Mouse (Mus musculus) neural tube, embryonic 14.5 days (tissue): ENCODE results near the gene Strn3. TPM values are rescaled to one million over a fixed set of nuclear protein-coding genes. Genes with fewer than 3 reads are reported as not detected.

Experiments
- ATAC-seq: fragments of 200-750 bp; cut with Nextera tagmentation; 2 replicates; pipeline ENCODE4 v1.8.0; 2017; ENCODE audit warnings: low read depth, mild to moderate bottlenecking, moderate TSS enrichment, moderate library complexity
- H3K27ac ChIP-seq: fragments of 300-500 bp; sonication (generic); 2 replicates; pipeline ENCODE4 v1.5.1; 2014; ENCODE audit warnings: low read depth, mild to moderate bottlenecking, control low read depth, low read length, moderate library complexity, mixed read lengths
- H3K27me3 ChIP-seq: fragments of 300-500 bp; sonication (generic); 2 replicates; pipeline ENCODE4 v1.6.1; 2014; ENCODE audit warnings: low read length; ENCODE audit not compliant: control insufficient read depth, insufficient read depth
- H3K36me3 ChIP-seq: fragments of 300-500 bp; sonication (generic); 2 replicates; pipeline ENCODE4 v1.6.1; 2014; ENCODE audit warnings: low read length, mixed read lengths; ENCODE audit not compliant: control insufficient read depth, insufficient read depth
- H3K4me1 ChIP-seq: fragments of 300-500 bp; sonication (generic); 2 replicates; pipeline ENCODE4 v1.6.1; 2014; ENCODE audit warnings: low read length; ENCODE audit not compliant: control insufficient read depth, insufficient read depth
- H3K4me2 ChIP-seq: fragments of 300-500 bp; sonication (generic); 2 replicates; pipeline ENCODE4 v1.6.1; 2014; ENCODE audit warnings: mild to moderate bottlenecking, low read depth, low read length, control low read depth
- H3K4me3 ChIP-seq: fragments of 300-500 bp; sonication (generic); 2 replicates; pipeline ENCODE4 v1.5.1; 2014; ENCODE audit warnings: low read depth, low read length, control low read depth, mixed read lengths
- H3K9ac ChIP-seq: fragments of 300-500 bp; sonication (generic); replicated peaks from 2 replicates; pipeline ENCODE4 v1.6.1; 2014; ENCODE audit warnings: low read depth, mild to moderate bottlenecking, control low read depth, low read length, mixed read lengths
- H3K9me3 ChIP-seq: fragments of 300-500 bp; sonication (generic); 2 replicates; pipeline ENCODE4 v1.6.1; 2016; ENCODE audit warnings: low read length; ENCODE audit not compliant: control insufficient read depth
- WGBS: fragments of 180-500 bp; shearing (Covaris S2); extraction: QIAGEN DNeasy Blood & Tissue Kit; methylation state at CpG from one replicate; pipeline ENCODE4 v1.1.7; 2014; 5-methylcytosine and 5-hydroxymethylcytosine counted together
- polyA plus RNA-seq: library from polyadenylated mRNA; unstranded; fragments of >200 nt; fragmentation: Nextera tagmentation; extraction: Ambion mirVana; gene quantifications from 2 replicates; pipeline ENCODE4 v1.2.1, GENCODE M21; 2014

The Strn3 gene
- polyA plus RNA-seq: 48.6 and 58.3 TPM in 2 replicates

GRCm38 (mm10) chr12:51691845-51692632 is at the start of gene Strn3:
TSS of gene Strn3 (minus strand) at chr12:51691897.
- ATAC-seq: peak; percentile 96

GRCm38 (mm10) chr12:51736807-51737206 is 45.1 kb upstream of the Strn3 start:
- Histone ChIP-seq H3K36me3 (no peaks in the 10 kb centered on the region), H3K9ac (no peak overlapping the region), H3K4me3 (no peak overlapping the region), H3K27me3 (no peaks in the 10 kb centered on the region), H3K4me2 (no peak overlapping the region), H3K9me3 (no peaks in the 10 kb centered on the region), H3K4me1 (no peaks in the 10 kb centered on the region), H3K27ac (no peak overlapping the region)
- no peak for ATAC-seq
- 15% methylated on average over 1 of the region's 1 CpGs for WGBS

More at GRCm38 (mm10) chr12:51691845-51692632, at the start of gene Strn3:
- peak within 1 kb of the TSS; percentile 72 for H3K4me2 ChIP-seq
- H3K9me3 ChIP-seq: no peaks in the 10 kb centered on the region
- H3K36me3 ChIP-seq: no peaks in the 10 kb centered on the region
- H3K4me1 ChIP-seq: peaks cover 5% of the 10 kb centered on the region; the same call in 1 of the 2 replicates
- peak within 1 kb of the TSS; percentile 100 for H3K27ac ChIP-seq
- H3K27me3 ChIP-seq: no peaks in the 10 kb centered on the region
- H3K9ac ChIP-seq: peak within 1 kb of the TSS; percentile 99
- under 1% methylated on average over 54 of the region's 56 CpGs for WGBS
- peak within 1 kb of the TSS; percentile 98 for H3K4me3 ChIP-seq

- no peak overlapping the region for H3K4me3 ChIP-seq
- H3K36me3 ChIP-seq: no peaks in the 10 kb centered on the region
- no peaks in the 10 kb centered on the region for H3K27me3 ChIP-seq
- H3K4me1 ChIP-seq: no peaks in the 10 kb centered on the region
- no peak overlapping the region for H3K9ac ChIP-seq
- H3K27ac ChIP-seq: no peak overlapping the region
- H3K4me2 ChIP-seq: no peak overlapping the region
- no peak for ATAC-seq
- no peaks in the 10 kb centered on the region for H3K9me3 ChIP-seq
- WGBS: 70% methylated on average over 3 of the region's 3 CpGs
Measured at GRCm38 (mm10) chr12:51736381-51736780, 44.7 kb upstream of the Strn3 start.

GRCm38 (mm10) chr12:51735840-51736271 is 44.2 kb upstream of the Strn3 start:
- Histone ChIP-seq H3K4me3 (no peak overlapping the region), H3K27ac (no peak overlapping the region), H3K9ac (no peak overlapping the region), H3K36me3 (no peaks in the 10 kb centered on the region), H3K27me3 (no peaks in the 10 kb centered on the region), H3K4me1 (no peaks in the 10 kb centered on the region), H3K4me2 (no peak overlapping the region), H3K9me3 (no peaks in the 10 kb centered on the region)
- whole genome bisulfite sequencing: 64% methylated on average over 7 of the region's 7 CpGs
- no peak for ATAC-seq

GRCm38 (mm10) chr12:51734605-51735211 is 43.0 kb upstream of the Strn3 start:
- WGBS: 82% methylated on average over 14 of the region's 14 CpGs
- no peak overlapping the region for H3K9ac ChIP-seq
- no peaks in the 10 kb centered on the region for H3K27me3 ChIP-seq
- H3K4me3 ChIP-seq: no peak overlapping the region
- H3K4me1 ChIP-seq: no peaks in the 10 kb centered on the region
- no peak for ATAC-seq
- no peaks in the 10 kb centered on the region for H3K36me3 ChIP-seq
- H3K27ac ChIP-seq: no peak overlapping the region
- H3K4me2 ChIP-seq: no peak overlapping the region
- no peaks in the 10 kb centered on the region for H3K9me3 ChIP-seq

GRCm38 (mm10) chr12:51729827-51730226 is 38.1 kb upstream of the Strn3 start:
- Histone ChIP-seq H3K27ac (no peak overlapping the region), H3K4me3 (no peak overlapping the region), H3K4me1 (no peaks in the 10 kb centered on the region), H3K4me2 (no peak overlapping the region), H3K9me3 (no peaks in the 10 kb centered on the region), H3K9ac (no peak overlapping the region), H3K36me3 (no peaks in the 10 kb centered on the region), H3K27me3 (no peaks in the 10 kb centered on the region)
- no peak for ATAC-seq
- WGBS: 98% methylated on average over 9 of the region's 9 CpGs

GRCm38 (mm10) chr12:51729058-51729457 is 37.4 kb upstream of the Strn3 start:
- WGBS: 72% methylated on average over 11 of the region's 11 CpGs
- ATAC-seq: no peak
- Histone ChIP-seq H3K4me3 (no peak overlapping the region), H3K9me3 (no peaks in the 10 kb centered on the region), H3K36me3 (no peaks in the 10 kb centered on the region), H3K27me3 (no peaks in the 10 kb centered on the region), H3K4me1 (no peaks in the 10 kb centered on the region), H3K4me2 (no peak overlapping the region), H3K27ac (no peak overlapping the region), H3K9ac (no peak overlapping the region)

GRCm38 (mm10) chr12:51721836-51722235 is 30.1 kb upstream of the Strn3 start:
- 95% methylated on average over 8 of the region's 8 CpGs for WGBS
- no peaks in the 10 kb centered on the region for H3K9me3 ChIP-seq
- no peak for ATAC-seq
- H3K27ac ChIP-seq: no peak overlapping the region
- no peak overlapping the region for H3K9ac ChIP-seq
- no peak overlapping the region for H3K4me2 ChIP-seq
- H3K36me3 ChIP-seq: no peaks in the 10 kb centered on the region
- H3K4me3 ChIP-seq: no peak overlapping the region
- no peaks in the 10 kb centered on the region for H3K4me1 ChIP-seq
- no peaks in the 10 kb centered on the region for H3K27me3 ChIP-seq

- no peak overlapping the region for H3K4me3 ChIP-seq
- no peaks in the 10 kb centered on the region for H3K4me1 ChIP-seq
- H3K4me2 ChIP-seq: no peak overlapping the region
- WGBS: 93% methylated on average over 6 of the region's 6 CpGs
- no peaks in the 10 kb centered on the region for H3K9me3 ChIP-seq
- ATAC-seq: no peak
- no peak overlapping the region for H3K27ac ChIP-seq
- H3K36me3 ChIP-seq: no peaks in the 10 kb centered on the region
- H3K9ac ChIP-seq: no peak overlapping the region
- H3K27me3 ChIP-seq: no peaks in the 10 kb centered on the region
Measured at GRCm38 (mm10) chr12:51718617-51719016, 26.9 kb upstream of the Strn3 start.
